Mouse (Mus musculus): Measurements from ENCODE around the gene Cenpc1. TPM values are rescaled to one million over a fixed set of nuclear protein-coding genes. Genes with fewer than 3 reads are reported as not detected.

Cenpc1 gene
- 1.2 and 3.1 TPM in 2 replicates for polyA plus RNA-seq (2012; rRNA removed; ENCODE audit: low replicate concordance)

DNA sequence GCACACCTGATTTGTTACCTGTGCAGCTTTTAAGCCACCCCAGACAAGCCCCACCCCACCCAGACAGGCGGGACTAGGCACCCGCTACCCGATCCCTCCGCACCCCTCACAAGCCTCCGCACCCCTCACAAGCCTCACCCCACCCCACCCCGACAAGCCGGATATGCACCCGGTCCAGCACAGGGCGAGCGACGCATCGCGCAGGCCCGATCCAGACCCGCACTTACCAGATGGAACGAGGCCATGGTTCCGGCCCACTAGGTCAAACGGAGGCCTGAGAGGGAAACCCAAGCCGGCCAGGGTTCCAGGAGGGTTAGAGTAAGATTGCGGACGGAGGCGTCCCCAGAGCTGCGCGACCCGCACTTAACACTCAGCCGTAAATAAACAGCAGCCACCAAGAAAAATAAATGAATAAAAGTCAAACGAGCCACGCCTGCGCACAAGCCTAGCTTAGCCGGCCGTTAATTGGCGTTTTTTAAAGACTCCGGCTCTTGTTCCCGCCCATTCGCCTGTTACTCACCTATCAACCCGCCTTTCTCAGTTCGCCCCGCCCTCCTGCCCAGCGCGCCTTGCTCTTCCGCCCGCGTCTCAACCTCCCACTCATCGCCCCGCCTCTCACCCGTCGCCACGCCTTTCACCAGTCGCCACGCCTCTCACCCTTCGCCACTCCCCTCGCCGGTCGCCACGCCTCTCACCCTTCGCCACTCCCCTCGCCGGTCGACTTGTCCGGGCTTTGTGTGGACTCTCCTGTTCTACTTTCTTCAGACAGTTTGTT is at the start of gene Cenpc1:
Gene Cenpc1 (minus strand): TSS at position 483 of the 775 bp plus-strand sequence.

DNA sequence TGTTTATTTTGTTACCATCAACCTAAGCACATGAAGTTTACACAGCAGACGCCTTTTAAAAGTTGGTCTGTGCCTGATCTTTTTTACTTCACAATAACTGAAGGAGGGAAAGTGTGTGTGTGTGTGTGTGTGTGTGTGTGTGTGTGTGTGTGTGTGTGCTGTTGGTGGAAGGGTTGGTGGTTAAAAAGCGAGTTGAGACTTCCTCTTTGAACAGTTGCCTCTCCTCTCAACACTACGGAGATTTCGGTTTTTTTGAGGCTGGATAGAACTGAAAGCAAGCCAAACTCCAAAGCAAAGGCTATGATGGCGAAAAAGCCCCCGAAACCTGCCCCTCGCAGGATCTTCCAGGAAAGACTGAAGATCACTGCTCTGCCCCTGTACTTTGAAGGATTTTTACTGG is 6.2 kb upstream of the Cenpc1 start, which contains the start of gene Stap1:
Gene Stap1 (plus strand): TSS at position 209 of the 400 bp plus-strand sequence.

Other genes starting within 250 kb of the Cenpc1 start
- not detected in 2 replicates for gene Stap1, start 6.2 kb upstream of the Cenpc1 start, polyA plus RNA-seq (2012; rRNA removed; ENCODE audit: low replicate concordance)
- gene Uba6, start 107.2 kb upstream of the Cenpc1 start, polyA plus RNA-seq (2012; rRNA removed; ENCODE audit: low replicate concordance) = 0.14 and 0.17 TPM in 2 replicates
- not detected in 2 replicates for gene Gnrhr, start 132.3 kb upstream of the Cenpc1 start, polyA plus RNA-seq (2012; rRNA removed; ENCODE audit: low replicate concordance)
- gene Tmprss11c, start 223.7 kb upstream of the Cenpc1 start, polyA plus RNA-seq (2012; rRNA removed; ENCODE audit: low replicate concordance) = not detected in 2 replicates